Mouse (Mus musculus) embryonic facial prominence, embryonic 14.5 days (tissue): ENCODE data around the gene Gm6367. TPM values are rescaled to one million over a fixed set of nuclear protein-coding genes. Genes with fewer than 3 reads are reported as not detected.
"Not testable (repeated sequence)": the region's sequence is repeated elsewhere in the genome, so short reads cannot be mapped to it uniquely, and the experiment has no call there.

Source experiments
- ATAC-seq: fragments of 200-750 bp; cut with Nextera tagmentation; 2 replicates; pipeline ENCODE4 v1.8.0; 2017; ENCODE audit warnings: low read depth, moderate number of reproducible peaks, moderate TSS enrichment
- DNase-seq: peaks from one replicate; pipeline ENCODE4 v3.0.0-alpha.2; 2015; ENCODE audit warnings: low spot score
- H3K27ac ChIP-seq: fragments of 300-500 bp; sonication (generic); replicated peaks from 2 replicates; pipeline ENCODE4 v1.5.1; 2014; ENCODE audit warnings: low read depth, mild to moderate bottlenecking, low read length, moderate library complexity
- H3K27me3 ChIP-seq: fragments of 300-500 bp; sonication (generic); replicated peaks from 2 replicates; pipeline ENCODE4 v1.6.1; 2014; ENCODE audit warnings: low read length; ENCODE audit not compliant: control insufficient read depth, insufficient read depth
- H3K36me3 ChIP-seq: fragments of 300-500 bp; sonication (generic); 2 replicates; pipeline ENCODE4 v1.6.1; 2014; ENCODE audit warnings: low read length, mixed read lengths; ENCODE audit not compliant: control insufficient read depth, insufficient read depth
- H3K4me1 ChIP-seq: fragments of 300-500 bp; sonication (generic); 2 replicates; pipeline ENCODE4 v1.6.1; 2014; ENCODE audit warnings: antibody characterized with exemption, low read length; ENCODE audit not compliant: control insufficient read depth, insufficient read depth
- H3K4me2 ChIP-seq: fragments of 300-500 bp; sonication (generic); 2 replicates; pipeline ENCODE4 v1.6.1; 2014; ENCODE audit warnings: low read depth, mild to moderate bottlenecking, low read length, moderate library complexity, mixed read lengths
- H3K4me3 ChIP-seq: fragments of 300-500 bp; sonication (generic); 2 replicates; pipeline ENCODE4 v1.5.1; 2014; ENCODE audit warnings: low read depth, mild to moderate bottlenecking, low read length
- H3K9ac ChIP-seq: fragments of 300-500 bp; sonication (generic); 2 replicates; pipeline ENCODE4 v1.6.1; 2014; ENCODE audit warnings: low read depth, mild to moderate bottlenecking, low read length, moderate library complexity, mixed read lengths
- H3K9me3 ChIP-seq: fragments of 300-500 bp; sonication (generic); 2 replicates; pipeline ENCODE4 v1.6.1; 2016; ENCODE audit warnings: low read length; ENCODE audit not compliant: control insufficient read depth
- WGBS: fragments of 180-500 bp; shearing (Covaris S2); extraction: QIAGEN DNeasy Blood & Tissue Kit; methylation state at CpG from one replicate; pipeline ENCODE4 v1.1.7; 2014; 5-methylcytosine and 5-hydroxymethylcytosine counted together
- polyA plus RNA-seq: library from polyadenylated mRNA; unstranded; fragments of >200 nt; fragmentation: Nextera tagmentation; extraction: Ambion mirVana; gene quantifications from 2 replicates; pipeline ENCODE4 v1.2.1, GENCODE M21; 2014

The Gm6367 gene
- polyA plus RNA-seq, result not detected in 2 replicates

- not testable (repeated sequence) for ATAC-seq, H3K4me1 ChIP-seq, H3K9me3 ChIP-seq, H3K4me2 ChIP-seq, H3K9ac ChIP-seq, H3K4me3 ChIP-seq, H3K27me3 ChIP-seq, H3K36me3 ChIP-seq, H3K27ac ChIP-seq, DNase-seq
- no CpG with 5 or more reads among the region's 2 CpGs for WGBS
Measured at GRCm38 (mm10) chr5:94988326-94988725, at the start of gene Gm6367. Gene Gm6367, plus strand, starts transcription at chr5:94988626.

Other genes starting within 250 kb of the Gm6367 start
- not detected in 2 replicates for gene Gm3183, start 123.2 kb upstream of the Gm6367 start, polyA plus RNA-seq
- not detected in 2 replicates for gene Gm7942, start 118.3 kb downstream of the Gm6367 start, polyA plus RNA-seq
- not detected in 2 replicates for gene Gm16513, start 194.0 kb downstream of the Gm6367 start, polyA plus RNA-seq